Mouse (Mus musculus) lung, adult 10 weeks (tissue): ENCODE results near the gene Slc4a8. TPM values are rescaled to one million over a fixed set of nuclear protein-coding genes. Genes with fewer than 3 reads are reported as not detected.

Source experiments
- polyA plus RNA-seq: library from polyadenylated mRNA; stranded (reverse); fragments of 350-450 nt; fragmentation: Illumina TruSeq; extraction: RNeasy Lipid Tissue Mini Kit (QIAGEN cat#74804); gene quantifications from one replicate; pipeline ENCODE4 v1.2.3, GENCODE M21; 2014; ENCODE audit warnings: low read depth, low replicate concordance; ENCODE audit not compliant: insufficient read depth

The Slc4a8 gene
- polyA plus RNA-seq: 2.2 TPM

GRCm38 (mm10) chr15:100761419-100762185, at the start of gene Slc4a8:
Gene Slc4a8 (plus strand): TSS chr15:100761747.

DNA sequence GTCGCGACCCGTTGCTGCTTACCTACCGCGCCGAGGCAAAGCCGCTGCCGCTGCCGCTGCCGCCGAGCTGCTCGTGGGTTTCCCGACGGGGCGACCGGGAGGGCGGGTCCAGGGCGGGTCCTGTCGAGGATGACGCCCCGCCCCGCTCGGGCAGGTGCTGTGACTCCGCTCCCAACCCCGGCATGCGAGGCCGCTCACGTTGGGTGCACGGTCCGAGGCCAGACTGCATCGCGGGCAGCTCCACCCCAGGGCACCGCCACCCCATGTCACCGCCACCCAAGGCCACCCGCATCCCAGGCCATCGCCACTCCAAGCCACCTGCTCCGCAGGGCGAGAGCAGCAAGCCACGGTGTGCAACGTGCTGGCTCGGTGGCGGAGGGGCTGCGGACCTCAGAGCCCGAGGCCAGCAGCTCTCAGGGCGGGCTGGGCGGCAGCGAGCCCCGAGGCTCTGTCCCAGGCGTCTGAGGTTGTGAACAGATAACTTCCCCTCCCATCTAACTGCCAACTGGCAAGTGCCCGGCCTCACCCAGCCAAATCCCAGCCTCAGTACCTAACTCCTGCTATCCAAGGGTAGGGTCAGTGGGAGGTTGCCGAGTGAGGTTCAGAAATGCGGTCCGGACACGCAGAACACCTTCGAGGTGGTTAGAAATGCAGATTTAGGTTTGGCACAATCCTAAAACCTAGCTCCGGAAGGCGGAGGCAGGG, 32.1 kb upstream of the Slc4a8 start, which contains the start of gene Galnt6:
Gene Galnt6 (minus strand): TSS at position 96 of the 705 bp plus-strand sequence.

GRCm38 (mm10) chr15:100869558-100869957, 108.0 kb downstream of the Slc4a8 start, which contains the start of gene Scn8a:
Gene Scn8a (plus strand): TSS chr15:100869858.

Other genes starting within 250 kb of the Slc4a8 start
- gene Tfcp2, start 209.7 kb upstream of the Slc4a8 start, polyA plus RNA-seq: 5.3 TPM
- 9.9 TPM for gene Pou6f1, start 161.8 kb upstream of the Slc4a8 start, polyA plus RNA-seq
- gene Dazap2, start 146.4 kb upstream of the Slc4a8 start, polyA plus RNA-seq: 204 TPM
- 78.5 TPM for gene Smagp, start 124.8 kb upstream of the Slc4a8 start, polyA plus RNA-seq
- 13.1 TPM for gene Bin2, start 92.2 kb upstream of the Slc4a8 start, polyA plus RNA-seq
- 4.8 TPM for gene Cela1, start 73.8 kb upstream of the Slc4a8 start, polyA plus RNA-seq
- gene Galnt6, start 32.4 kb upstream of the Slc4a8 start, polyA plus RNA-seq: 4.6 TPM
- not detected for gene Scn8a, start 108.1 kb downstream of the Slc4a8 start, polyA plus RNA-seq